Mouse (Mus musculus) ES-Bruce4 (cell line): Measurements from ENCODE around the gene Grik2. TPM values are rescaled to one million over a fixed set of nuclear protein-coding genes. Genes with fewer than 3 reads are reported as not detected.

Experiments used
- H3K27ac ChIP-seq: 2 replicates; pipeline ENCODE4 v1.5.1; 2012; ENCODE audit warnings: low read length, inconsistent platforms; ENCODE audit not compliant: insufficient read depth
- H3K27me3 ChIP-seq: 2 replicates; pipeline ENCODE4 v1.6.1; 2012; ENCODE audit warnings: mild to moderate bottlenecking, low read length, inconsistent platforms; ENCODE audit not compliant: control insufficient read depth, poor library complexity, insufficient read depth, severe bottlenecking
- H3K36me3 ChIP-seq: 2 replicates; pipeline ENCODE4 v1.6.1; 2012; ENCODE audit warnings: inconsistent platforms, mild to moderate bottlenecking, low read length, moderate library complexity; ENCODE audit not compliant: control insufficient read depth, poor library complexity, insufficient read depth, severe bottlenecking
- H3K4me1 ChIP-seq: one replicate; pipeline ENCODE4 v1.8.1; 2011; ENCODE audit warnings: low read length; ENCODE audit not compliant: control insufficient read depth, insufficient read depth
- H3K4me3 ChIP-seq: 2 replicates; pipeline ENCODE4 v1.5.1; 2011; ENCODE audit warnings: low read depth, mild to moderate bottlenecking, low read length
- H3K9ac ChIP-seq: 2 replicates; pipeline ENCODE4 v1.6.1; 2012; ENCODE audit warnings: low read depth, mild to moderate bottlenecking, inconsistent platforms; ENCODE audit not compliant: poor library complexity, severe bottlenecking
- H3K9me3 ChIP-seq: replicated peaks from 2 replicates; pipeline ENCODE4 v1.6.1; 2012; ENCODE audit warnings: mild to moderate bottlenecking, low read length, inconsistent platforms; ENCODE audit not compliant: control insufficient read depth, poor library complexity, insufficient read depth, severe bottlenecking
- CTCF ChIP-seq: IDR thresholded peaks from one replicate; pipeline ENCODE4 v1.8.1; 2011; ENCODE audit warnings: low read depth, low read length
- EP300 ChIP-seq: IDR thresholded peaks from 2 replicates; pipeline ENCODE4 v1.6.1; 2011; ENCODE audit warnings: low read depth, low read length; ENCODE audit not compliant: insufficient read depth
- POLR2A ChIP-seq: IDR thresholded peaks from one replicate; pipeline ENCODE4 v1.8.1; 2011; ENCODE audit warnings: low read length; ENCODE audit not compliant: insufficient read depth
- polyA plus RNA-seq: library from polyadenylated mRNA; stranded (reverse); fragments of >200 nt; gene quantifications from 2 replicates; pipeline ENCODE4 v1.2.4, GENCODE M21; 2011; ENCODE audit warnings: low read depth; ENCODE audit not compliant: missing spikeins, insufficient read depth, insufficient read length

Grik2 gene
- polyA plus RNA-seq, 1 experiment, result not detected

DNA sequence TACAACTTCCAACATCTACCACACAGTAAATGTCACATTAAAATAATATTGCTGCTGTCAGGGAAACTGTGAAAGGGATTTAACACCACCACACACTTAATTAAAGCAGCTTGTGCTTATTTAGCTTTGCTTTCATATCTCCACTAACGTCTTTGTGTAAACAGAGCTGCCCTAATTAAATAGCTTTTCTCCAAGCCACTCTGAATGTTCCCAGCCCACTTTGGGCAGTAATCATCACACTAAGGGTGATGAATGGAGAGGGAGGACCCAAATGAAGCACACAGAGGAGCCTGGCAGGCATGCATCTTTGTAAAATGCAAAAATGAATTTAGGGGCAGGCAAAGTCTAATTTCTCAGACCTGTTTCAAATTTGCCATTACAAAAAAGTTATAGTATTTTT, 657.3 kb downstream of the Grik2 start:
- H3K4me3 ChIP-seq, result no peak overlapping the region
- no peak overlapping the region for H3K9ac ChIP-seq
- H3K27ac ChIP-seq, result no peak overlapping the region
- no peaks in the 10 kb centered on the region for H3K36me3 ChIP-seq
- H3K9me3 ChIP-seq, result no peaks in the 10 kb centered on the region
- no peak for TF ChIP-seq POLR2A
- no peak for TF ChIP-seq CTCF
- TF ChIP-seq EP300, result no peak
- no peaks in the 10 kb centered on the region for H3K4me1 ChIP-seq
- H3K27me3 ChIP-seq, result no peaks in the 10 kb centered on the region

DNA sequence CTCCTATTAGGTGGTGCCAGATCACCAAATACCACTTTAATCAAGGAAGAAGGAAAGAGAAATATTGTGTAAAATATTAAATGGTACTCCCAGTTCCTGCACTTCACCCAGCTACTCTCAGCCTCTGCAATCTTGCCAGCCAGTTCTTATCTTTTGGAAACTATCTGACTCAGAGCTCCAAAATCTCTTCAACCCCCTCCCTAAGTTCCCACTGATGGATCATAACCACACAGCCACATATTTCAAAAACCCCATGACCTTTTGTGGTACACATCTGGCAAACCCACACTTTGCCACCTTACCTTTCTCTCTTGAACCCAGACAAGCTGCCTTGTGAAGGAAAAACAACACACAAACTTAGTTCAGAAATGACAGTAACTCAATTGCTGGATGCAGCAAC, 738.2 kb downstream of the Grik2 start:
- no peak overlapping the region for H3K9ac ChIP-seq
- no peaks in the 10 kb centered on the region for H3K4me1 ChIP-seq
- H3K27me3 ChIP-seq, result no peaks in the 10 kb centered on the region
- no peak overlapping the region for H3K27ac ChIP-seq
- H3K9me3 ChIP-seq, result peaks cover 8% of the 10 kb centered on the region
- no peaks in the 10 kb centered on the region for H3K36me3 ChIP-seq
- H3K4me3 ChIP-seq, result no peak overlapping the region
- TF ChIP-seq EP300 (no peak), POLR2A (no peak), CTCF (no peak)

DNA sequence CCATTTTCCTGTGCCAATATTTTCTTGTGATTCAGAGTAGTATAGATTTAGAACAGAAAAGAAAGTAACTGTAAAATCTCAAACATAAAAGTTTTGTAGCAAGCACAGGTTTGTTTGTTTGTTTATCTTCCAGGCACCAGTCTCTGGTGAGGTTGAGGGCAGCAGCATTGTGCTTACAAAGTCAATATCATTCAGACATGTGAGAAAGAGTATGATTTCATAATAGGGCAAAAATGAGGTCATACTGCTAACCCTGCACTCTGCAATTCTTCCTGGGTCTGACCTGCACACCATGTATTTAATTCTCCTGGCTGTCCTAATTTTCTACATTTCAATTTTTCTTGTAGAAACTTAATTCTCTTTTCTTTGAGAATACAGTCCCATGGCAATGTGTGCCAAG, 739.2 kb downstream of the Grik2 start:
- TF ChIP-seq POLR2A, result no peak
- no peak for TF ChIP-seq EP300
- no peak for TF ChIP-seq CTCF
- Histone ChIP-seq H3K9ac (no peak overlapping the region), H3K4me1 (no peaks in the 10 kb centered on the region), H3K9me3 (peaks cover 8% of the 10 kb centered on the region), H3K27ac (no peak overlapping the region), H3K4me3 (no peak overlapping the region), H3K27me3 (no peaks in the 10 kb centered on the region), H3K36me3 (no peaks in the 10 kb centered on the region)
